Mouse (Mus musculus) small intestine, adult 2 months (tissue): ENCODE data around the gene Tsx. TPM values are rescaled to one million over a fixed set of nuclear protein-coding genes. Genes with fewer than 3 reads are reported as not detected.

ENCODE experiments used
- H3K27ac ChIP-seq: fragments of 200-500 bp; 2 replicates; pipeline ENCODE4 v1.5.1; 2012; ENCODE audit warnings: low read depth, low read length, control low read depth, inconsistent platforms; ENCODE audit not compliant: insufficient read depth
- H3K27me3 ChIP-seq: fragments of 200-500 bp; 2 replicates; pipeline ENCODE4 v1.6.1; 2012; ENCODE audit warnings: mild to moderate bottlenecking, moderate library complexity, low read length, inconsistent platforms; ENCODE audit not compliant: control insufficient read depth, insufficient read depth
- H3K36me3 ChIP-seq: fragments of 200-500 bp; 2 replicates; pipeline ENCODE4 v1.6.1; 2012; ENCODE audit warnings: mild to moderate bottlenecking, low read length, control low read depth, inconsistent platforms; ENCODE audit not compliant: control insufficient read depth, insufficient read depth
- H3K4me1 ChIP-seq: fragments of 200-500 bp; 2 replicates; pipeline ENCODE4 v1.6.1; 2012; ENCODE audit warnings: low read length, inconsistent platforms, mixed read lengths; ENCODE audit not compliant: control insufficient read depth, insufficient read depth, insufficient read length
- H3K4me3 ChIP-seq: fragments of 200-500 bp; 2 replicates; pipeline ENCODE4 v1.5.1; 2012; ENCODE audit warnings: low read depth, mild to moderate bottlenecking, control low read depth, inconsistent platforms, low read length, moderate library complexity
- CTCF ChIP-seq: fragments of 200-500 bp; IDR thresholded peaks from 2 replicates; pipeline ENCODE4 v1.5.1; 2012; ENCODE audit warnings: low read depth, mild to moderate bottlenecking, control low read depth, inconsistent platforms, low read length, moderate library complexity, mixed read lengths; ENCODE audit not compliant: insufficient replicate concordance, insufficient read length; ENCODE audit errors: extremely low read depth
- POLR2A ChIP-seq: fragments of 200-500 bp; IDR thresholded peaks from 2 replicates; pipeline ENCODE4 v1.6.1; 2012; ENCODE audit warnings: low read depth, mild to moderate bottlenecking, control low read depth, inconsistent platforms, low read length, moderate library complexity
- WGBS: fragments of 180-500 bp; shearing (Covaris S2); methylation state at CpG from one replicate; pipeline ENCODE4 v1.1.7; 2018; 5-methylcytosine and 5-hydroxymethylcytosine counted together
- polyA plus RNA-seq: library from polyadenylated mRNA; depleted of rRNA; stranded (reverse); fragments of >200 nt; gene quantifications from 2 replicates; pipeline ENCODE4 v1.2.3, GENCODE M21; 2012; rRNA removed

The Tsx gene
- polyA plus RNA-seq = 0.20 TPM in 1 of 2 replicates, not detected in the other

DNA sequence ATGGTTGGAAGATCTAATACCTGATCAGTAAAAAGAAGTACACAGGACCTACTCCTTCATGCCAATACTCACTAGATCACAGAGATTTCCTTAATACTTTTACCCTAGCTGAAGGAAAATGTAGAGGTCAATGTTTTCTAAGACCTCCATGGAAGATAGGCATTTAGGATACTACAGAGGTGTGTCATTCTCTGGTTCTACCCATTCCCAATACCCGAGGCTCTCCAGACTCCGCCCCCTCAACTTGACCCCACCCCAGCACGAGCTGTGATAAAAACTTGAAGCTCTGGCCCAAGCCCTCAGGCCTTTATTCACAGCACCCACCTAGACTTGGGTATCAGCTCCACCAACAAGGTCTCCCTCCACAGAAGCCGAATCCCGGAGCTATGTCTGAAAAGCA is at the start of gene Tsx:
Gene Tsx, plus strand, starts transcription at position 301 of the 400 bp plus-strand sequence.
- Histone ChIP-seq H3K36me3 (no peaks in the 10 kb centered on the region), H3K27ac (no peak within 1 kb of the TSS), H3K4me1 (no peaks in the 10 kb centered on the region), H3K27me3 (no peaks in the 10 kb centered on the region), H3K4me3 (no peak within 1 kb of the TSS)
- 68% methylated on average over 5 of the region's 5 CpGs for WGBS
- TF ChIP-seq POLR2A (no peak), CTCF (no peak)

DNA sequence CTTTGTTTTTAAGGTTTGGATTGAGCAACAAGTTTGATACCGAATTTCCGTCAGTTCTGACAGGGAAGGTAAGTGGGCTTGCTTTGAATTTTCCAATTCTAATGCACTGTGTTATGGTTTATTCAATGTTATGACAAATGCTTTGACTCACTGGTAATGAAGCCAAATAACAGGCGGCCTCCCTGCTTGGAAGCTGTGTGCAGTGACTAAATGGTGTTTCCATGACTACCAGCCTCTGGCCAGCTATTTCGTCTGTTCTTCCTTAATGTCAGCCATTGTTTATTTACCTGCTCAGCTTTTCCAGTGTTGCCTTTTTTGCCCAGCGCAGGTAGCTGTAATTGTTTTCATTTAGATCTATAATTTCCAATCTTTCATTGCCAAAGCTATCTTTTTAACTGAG is 48.1 kb upstream of the Tsx start:
- no peaks in the 10 kb centered on the region for H3K27me3 ChIP-seq
- whole genome bisulfite sequencing = 67% methylated on average over 5 of the region's 5 CpGs
- TF ChIP-seq CTCF (no peak), POLR2A (no peak)
- H3K4me1 ChIP-seq = no peaks in the 10 kb centered on the region
- H3K27ac ChIP-seq = no peak overlapping the region
- H3K36me3 ChIP-seq = no peaks in the 10 kb centered on the region
- H3K4me3 ChIP-seq = no peak overlapping the region

DNA sequence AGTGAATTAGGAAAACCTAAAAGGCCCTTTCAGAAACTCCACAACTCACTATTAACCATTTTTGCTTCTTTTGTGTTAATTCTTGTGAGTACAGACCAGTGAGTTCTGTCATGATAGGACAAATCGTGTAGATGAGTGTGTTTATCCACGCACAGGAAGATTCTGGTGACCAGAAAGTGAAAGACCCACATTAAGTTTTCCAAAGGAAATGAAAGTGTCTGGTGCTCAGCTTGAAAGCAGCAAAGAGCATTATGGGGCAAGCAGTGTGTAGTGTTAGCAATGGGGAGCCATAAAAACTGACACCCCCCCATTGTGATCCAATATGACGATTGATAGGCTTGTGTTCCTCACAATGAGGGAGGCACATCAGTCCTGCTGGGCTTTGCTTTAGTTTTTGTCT is 45.6 kb upstream of the Tsx start:
- TF ChIP-seq CTCF = no peak
- no peak for TF ChIP-seq POLR2A
- 79% methylated on average over 3 of the region's 3 CpGs for WGBS

GRCm38 (mm10) chrX:103371221-103371620 is 43.0 kb upstream of the Tsx start:
- no peak overlapping the region for H3K27ac ChIP-seq
- TF ChIP-seq CTCF (peak; percentile 39; the same call in 1 of the 2 replicates), POLR2A (no peak)
- no peaks in the 10 kb centered on the region for H3K36me3 ChIP-seq
- no peak overlapping the region for H3K4me3 ChIP-seq
- 20% methylated on average over 2 of the region's 2 CpGs for WGBS
- H3K27me3 ChIP-seq = no peaks in the 10 kb centered on the region
- no peaks in the 10 kb centered on the region for H3K4me1 ChIP-seq

More for the DNA sequence above, 45.6 kb upstream of the Tsx start:
- Histone ChIP-seq H3K36me3 (no peaks in the 10 kb centered on the region), H3K4me3 (no peak overlapping the region), H3K4me1 (no peaks in the 10 kb centered on the region), H3K27me3 (no peaks in the 10 kb centered on the region), H3K27ac (no peak overlapping the region)

DNA sequence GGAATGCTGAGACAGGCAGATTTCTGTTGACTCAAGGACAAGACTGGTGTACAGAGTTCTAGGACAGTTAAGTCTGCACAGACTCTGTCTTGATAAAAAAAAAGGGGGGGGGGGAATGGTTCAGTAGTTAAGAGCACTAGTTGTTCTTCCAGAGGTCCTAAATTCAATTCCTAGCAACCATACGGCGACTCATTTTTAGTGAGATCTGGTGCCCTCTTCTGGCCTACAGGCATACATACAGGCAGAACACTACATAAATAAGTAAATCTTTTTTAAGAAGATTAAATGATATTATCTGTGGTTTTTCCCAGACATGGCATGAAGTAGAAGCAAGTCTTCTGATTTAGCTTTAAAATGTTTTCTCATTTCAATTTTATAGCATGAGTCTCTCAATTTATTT is 42.6 kb upstream of the Tsx start:
- 18% methylated on average over 2 of the region's 2 CpGs for WGBS
- no peak for TF ChIP-seq CTCF
- TF ChIP-seq POLR2A = no peak
- no peak overlapping the region for H3K27ac ChIP-seq
- no peaks in the 10 kb centered on the region for H3K4me1 ChIP-seq
- H3K36me3 ChIP-seq = no peaks in the 10 kb centered on the region
- no peak overlapping the region for H3K4me3 ChIP-seq
- H3K27me3 ChIP-seq = no peaks in the 10 kb centered on the region

GRCm38 (mm10) chrX:103374250-103374649 is 40.0 kb upstream of the Tsx start:
- TF ChIP-seq CTCF = peak; percentile 20; the same call in 1 of the 2 replicates
- TF ChIP-seq POLR2A = no peak
- Histone ChIP-seq H3K4me3 (no peak overlapping the region), H3K27ac (no peak overlapping the region), H3K27me3 (no peaks in the 10 kb centered on the region), H3K36me3 (no peaks in the 10 kb centered on the region), H3K4me1 (no peaks in the 10 kb centered on the region)
- WGBS = 75% methylated on average over 5 of the region's 5 CpGs

DNA sequence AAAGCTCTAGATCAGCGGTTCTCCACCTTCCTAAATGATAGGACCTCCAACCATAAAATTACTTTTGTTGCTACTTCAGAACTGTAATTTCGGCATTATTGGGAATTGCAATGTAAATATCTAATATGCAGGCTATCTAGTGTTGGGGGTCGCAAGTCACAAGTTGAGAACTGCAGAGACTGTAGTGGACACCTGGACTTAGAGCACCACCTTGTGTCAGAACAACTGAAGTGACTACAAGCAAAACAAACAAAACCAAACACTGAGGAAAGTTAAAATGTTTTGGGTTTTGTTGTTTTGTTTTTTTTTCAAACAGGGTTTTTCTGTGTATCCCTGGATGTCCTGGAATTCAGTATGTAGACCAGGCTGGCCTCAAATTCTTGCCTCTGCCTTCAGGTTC is 29.7 kb upstream of the Tsx start:
- no peak for TF ChIP-seq POLR2A
- no peak overlapping the region for H3K4me3 ChIP-seq
- WGBS = 74% methylated on average over 3 of the region's 3 CpGs

DNA sequence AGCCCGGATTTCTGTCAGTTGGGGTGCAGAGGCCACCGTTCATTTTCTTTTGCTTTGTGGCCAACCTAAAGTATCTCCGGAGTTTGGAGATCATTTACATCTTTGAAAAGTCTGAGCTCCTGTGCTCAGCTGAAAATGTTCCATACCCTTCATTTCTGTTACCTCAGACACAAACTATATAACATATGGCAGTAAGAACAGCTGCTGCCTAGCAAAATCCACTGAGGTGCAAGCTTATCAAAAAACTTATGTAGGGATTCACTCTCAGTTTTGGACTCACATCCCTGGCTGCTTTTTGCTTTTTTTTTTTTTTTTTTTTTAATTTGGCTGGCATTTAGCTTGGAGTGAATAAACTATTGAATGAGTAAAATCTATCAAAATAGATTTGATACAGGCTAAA is 26.1 kb upstream of the Tsx start:
- no peak overlapping the region for H3K4me3 ChIP-seq
- TF ChIP-seq POLR2A (no peak), CTCF (no peak)
- no peaks in the 10 kb centered on the region for H3K36me3 ChIP-seq
- H3K27me3 ChIP-seq = no peaks in the 10 kb centered on the region
- H3K4me1 ChIP-seq = no peaks in the 10 kb centered on the region
- no peak overlapping the region for H3K27ac ChIP-seq
- 83% methylated on average over 3 of the region's 3 CpGs for WGBS

More for the DNA sequence above, 29.7 kb upstream of the Tsx start:
- H3K27me3 ChIP-seq = no peaks in the 10 kb centered on the region
- H3K27ac ChIP-seq = no peak overlapping the region
- H3K4me1 ChIP-seq = no peaks in the 10 kb centered on the region
- H3K36me3 ChIP-seq = no peaks in the 10 kb centered on the region
